In the genomic region with DNA sequence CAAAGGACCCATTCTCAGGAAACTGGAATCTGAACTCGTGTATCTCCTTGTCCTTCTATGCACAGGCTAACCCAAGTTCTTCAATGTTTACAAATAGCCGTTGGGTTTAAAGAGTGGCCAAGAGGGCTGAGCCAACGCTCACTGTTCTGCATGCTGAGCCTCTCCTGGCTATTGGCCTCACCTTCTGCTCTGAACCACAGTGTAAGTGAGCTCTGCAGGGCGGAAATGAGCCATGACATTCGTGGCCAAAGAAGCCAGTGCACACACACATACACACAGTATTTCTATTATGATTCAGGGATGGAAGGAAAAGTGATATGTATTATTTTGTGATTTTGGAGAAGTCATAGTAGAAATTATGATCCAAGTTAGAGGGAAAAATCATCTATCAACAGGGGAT, we compare ENCODE assay signal across 15 mouse cellular contexts.
"Had no signal": no experiment of that assay in that cellular context is flagged by ENCODE, and none has a peak within 500 bp of the region (broad histone marks: within the 10 kb centered on the region; RNA-seq: fewer than 3 reads in every experiment).

No protein-coding gene starts in this region.

- H3K27ac ChIP-seq: limb, embryonic 12.5 days; liver, embryonic 13.5 days; lung, embryonic 15.5 days; macrophage; midbrain, embryonic 15.5 days; neural tube, embryonic 13.5 days had no signal

- ATAC-seq: liver, postnatal 0 days; midbrain, embryonic 15.5 days had no signal

- DNase-seq: kidney, postnatal 25 days; layer of hippocampus, adult 9-11 months; liver; liver, embryonic 13.5 days; liver, postnatal 0 days; lung, postnatal 14 days; retina, postnatal 1 day; right cerebral cortex, postnatal 14 days; thymus, postnatal 36 days had no signal

- H3K27me3 ChIP-seq: limb, embryonic 12.5 days; liver, embryonic 13.5 days; lung, embryonic 15.5 days; megakaryocyte, embryonic 14.5 days; midbrain, embryonic 15.5 days; neural tube, embryonic 13.5 days had no signal

- H3K4me1 ChIP-seq: limb, embryonic 12.5 days; lung, embryonic 15.5 days; megakaryocyte, embryonic 14.5 days; midbrain, embryonic 15.5 days; neural tube, embryonic 13.5 days had no signal

- H3K4me3 ChIP-seq: limb, embryonic 12.5 days; liver, embryonic 13.5 days; lung, embryonic 15.5 days; megakaryocyte, embryonic 14.5 days; midbrain, embryonic 15.5 days; neural tube, embryonic 13.5 days had no signal
